21 mouse cellular contexts compared by ENCODE assay signal in genomic region chr16:30490791-30491190, GRCm38 (mm10). TPM values are rescaled to one million over a fixed set of nuclear protein-coding genes. Genes with fewer than 3 reads are reported as not detected.
A peak's percentile ranks its signal among the peaks of the same experiment; 100 is the strongest.
DNase-seq lines count a peak whose midpoint lies in the region; ATAC-seq and TF ChIP-seq lines count a peak whose summit lies in the region.
"Had no signal": no experiment of that assay in that cellular context is flagged by ENCODE, and none has a peak within 500 bp of the region (broad histone marks: within the 10 kb centered on the region; RNA-seq: fewer than 3 reads in every experiment).

No protein-coding gene starts in this region.

- no peaks in the 10 kb centered on the region for H3K27me3 ChIP-seq in kidney, embryonic 14.5 days (ENCODE audit: control insufficient read depth, insufficient read depth, low read length)
- H3K27me3 ChIP-seq in lung, postnatal 0 days (replicated peaks; ENCODE audit: insufficient read depth, low read length): peaks cover 11% of the 10 kb centered on the region; the same call in 1 of the 2 replicates
- H3K27me3 ChIP-seq in stomach, postnatal 0 days (ENCODE audit: control insufficient read depth, insufficient read depth, low read length): no peaks in the 10 kb centered on the region
- peaks cover 4% of the 10 kb centered on the region; the same call in 1 of the 2 replicates for H3K27me3 ChIP-seq in liver, embryonic 11.5 days (replicated peaks; ENCODE audit: control insufficient read depth, insufficient read depth, low read length)
- H3K27me3 ChIP-seq: CH12.LX; intestine, embryonic 15.5 days had no signal

- peak; percentile 46 for DNase-seq in adrenal gland, postnatal 14 days
- DNase-seq in adrenal gland, adult 18-20 months (ENCODE audit: low spot score in 2 of 2): no peak
- no peak for DNase-seq in kidney, adult 18-20 months
- DNase-seq in lung, postnatal 0 days (ENCODE audit: low spot score): no peak
- no peak for DNase-seq in lung, postnatal 25 days (ENCODE audit: low spot score)
- DNase-seq in stomach, postnatal 0 days (ENCODE audit: low spot score): no peak
- no peak for DNase-seq in liver, embryonic 11.5 days (ENCODE audit: low spot score)
- DNase-seq: cerebellum, adult 11 months; cerebellum, adult 9-11 months; cerebellum, postnatal 36 days; gastrocnemius, postnatal 10 days; heart, adult 2 months; heart, postnatal 14 days had no signal

- H3K27ac ChIP-seq in kidney, embryonic 14.5 days (ENCODE audit: low read depth, low read length): peak overlapping the region; percentile 30; the same call in 1 of the 2 replicates
- H3K27ac ChIP-seq in lung, postnatal 0 days (ENCODE audit: low read length): no peak overlapping the region
- no peak overlapping the region for H3K27ac ChIP-seq in stomach, postnatal 0 days (replicated peaks)
- no peak overlapping the region for H3K27ac ChIP-seq in liver, embryonic 11.5 days (ENCODE audit: low read depth, low read length)
- H3K27ac ChIP-seq: embryonic facial prominence, embryonic 10.5 days; heart, adult 2 months; heart, embryonic 15.5 days; hindbrain, embryonic 14.5 days; intestine, embryonic 15.5 days had no signal

- peak; percentile 71 for ATAC-seq in kidney, embryonic 14.5 days (ENCODE audit: low FRiP score, low TSS enrichment)
- ATAC-seq in lung, postnatal 0 days: no peak
- 0 out of 2 replicates have a peak, but pooled peaks have one; percentile 35 for ATAC-seq in stomach, postnatal 0 days (ENCODE audit: low FRiP score, low TSS enrichment)
- no peak for ATAC-seq in liver, embryonic 11.5 days (replicated peaks; ENCODE audit: low FRiP score)
- ATAC-seq: forebrain, embryonic 14.5 days had no signal

- peaks cover 12% of the 10 kb centered on the region for H3K4me1 ChIP-seq in kidney, embryonic 14.5 days (ENCODE audit: control insufficient read depth, insufficient read depth, low read length)
- 0 out of 2 replicates have a peak, but pooled peaks cover 6% of the 10 kb centered on the region for H3K4me1 ChIP-seq in lung, postnatal 0 days (ENCODE audit: insufficient read depth, low read depth, low read length)
- H3K4me1 ChIP-seq in stomach, postnatal 0 days (replicated peaks; ENCODE audit: control insufficient read depth, insufficient read depth): no peaks in the 10 kb centered on the region
- H3K4me1 ChIP-seq in liver, embryonic 11.5 days (replicated peaks; ENCODE audit: control insufficient read depth, insufficient read depth, low read length): no peaks in the 10 kb centered on the region

- TF ChIP-seq CTCF in lung, postnatal 0 days (IDR thresholded peaks at IDR 0.05): no peak
- no peak for TF ChIP-seq CTCF in stomach, postnatal 0 days (IDR thresholded peaks at IDR 0.05; ENCODE audit: low read depth)

- 41% methylated on average over 2 of the region's 2 CpGs for WGBS in kidney, embryonic 14.5 days
- 34% methylated on average over 2 of the region's 2 CpGs for WGBS in lung, postnatal 0 days
- WGBS in stomach, postnatal 0 days: 42% methylated on average over 2 of the region's 2 CpGs
- WGBS in liver, embryonic 11.5 days: 59% methylated on average over 2 of the region's 2 CpGs

- 0 out of 2 replicates have a peak, but pooled peaks have one; percentile 2 for TF ChIP-seq EP300 in lung, postnatal 0 days (IDR thresholded peaks at IDR 0.05)
- no peak for TF ChIP-seq EP300 in stomach, postnatal 0 days (optimal IDR thresholded peaks at IDR 0.05)

- no peaks in the 10 kb centered on the region for H3K36me3 ChIP-seq in kidney, embryonic 14.5 days (ENCODE audit: control insufficient read depth, insufficient read depth, low read length)
- no peaks in the 10 kb centered on the region for H3K36me3 ChIP-seq in lung, postnatal 0 days (ENCODE audit: insufficient read depth, low read length)
- H3K36me3 ChIP-seq in stomach, postnatal 0 days (ENCODE audit: control insufficient read depth, insufficient read depth, low read length): no peaks in the 10 kb centered on the region
- H3K36me3 ChIP-seq in liver, embryonic 11.5 days (ENCODE audit: control insufficient read depth, insufficient read depth, low read length): no peaks in the 10 kb centered on the region
- H3K36me3 ChIP-seq: embryonic facial prominence, embryonic 10.5 days; heart, embryonic 15.5 days; intestine, embryonic 15.5 days had no signal

- no peak overlapping the region for H3K9ac ChIP-seq in kidney, embryonic 14.5 days (ENCODE audit: low read depth, low read length)
- no peak overlapping the region for H3K9ac ChIP-seq in lung, postnatal 0 days (replicated peaks; ENCODE audit: low read depth)
- no peak overlapping the region for H3K9ac ChIP-seq in stomach, postnatal 0 days (ENCODE audit: low read length)
- H3K9ac ChIP-seq in liver, embryonic 11.5 days (ENCODE audit: low read depth, low read length): no peak overlapping the region
- H3K9ac ChIP-seq: heart, embryonic 15.5 days; hindbrain, embryonic 14.5 days; intestine, embryonic 15.5 days had no signal

- H3K4me3 ChIP-seq in kidney, embryonic 14.5 days (ENCODE audit: low read length): no peak overlapping the region
- no peak overlapping the region for H3K4me3 ChIP-seq in lung, postnatal 0 days (ENCODE audit: low read depth, low read length)
- no peak overlapping the region for H3K4me3 ChIP-seq in stomach, postnatal 0 days (ENCODE audit: low read depth, low read length)
- no peak overlapping the region for H3K4me3 ChIP-seq in liver, embryonic 11.5 days (ENCODE audit: low read depth, low read length)
- H3K4me3 ChIP-seq: embryonic facial prominence, embryonic 10.5 days; heart, adult 2 months; heart, embryonic 15.5 days; intestine, embryonic 15.5 days had no signal

- H3K9me3 ChIP-seq in kidney, embryonic 14.5 days (ENCODE audit: control insufficient read depth, low read length): no peaks in the 10 kb centered on the region
- no peaks in the 10 kb centered on the region for H3K9me3 ChIP-seq in lung, postnatal 0 days (ENCODE audit: low read length)
- no peaks in the 10 kb centered on the region for H3K9me3 ChIP-seq in stomach, postnatal 0 days (ENCODE audit: control insufficient read depth, low read length)
- no peaks in the 10 kb centered on the region for H3K9me3 ChIP-seq in liver, embryonic 11.5 days (ENCODE audit: control insufficient read depth, low read length)
- H3K9me3 ChIP-seq: embryonic facial prominence, embryonic 10.5 days; heart, embryonic 15.5 days; intestine, embryonic 15.5 days had no signal

- H3K4me2 ChIP-seq in kidney, embryonic 14.5 days (replicated peaks; ENCODE audit: low read depth, low read length): no peak overlapping the region
- H3K4me2 ChIP-seq in lung, postnatal 0 days (replicated peaks; ENCODE audit: low read depth, low read length): no peak overlapping the region
- no peak overlapping the region for H3K4me2 ChIP-seq in stomach, postnatal 0 days (replicated peaks; ENCODE audit: low read depth)
- H3K4me2 ChIP-seq in liver, embryonic 11.5 days: no peak overlapping the region
- H3K4me2 ChIP-seq: heart, embryonic 11.5 days; heart, embryonic 15.5 days; hindbrain, embryonic 14.5 days; intestine, embryonic 15.5 days had no signal

RNA-seq across cellular contexts. Expression of gene Tmem44, which starts 59.9 kb away (rescaled TPM):
- 6.0 and 9.1 TPM in 2 replicates for total RNA-seq in adrenal gland, postnatal 14 days (2021)
- total RNA-seq in adrenal gland, adult 18-20 months (2021): 1 to 10 TPM; 3.7 to 4.2 TPM
- polyA plus RNA-seq in kidney, embryonic 14.5 days (2014; fragmentation: Nextera tagmentation; extraction: Ambion mirVana): 14.1 and 15.1 TPM in 2 replicates
- 17.9 and 21.0 TPM in 2 replicates for polyA plus RNA-seq in lung, postnatal 0 days (2015; fragmentation: Nextera tagmentation; extraction: Ambion mirVana)
- 3.5 and 4.3 TPM in 2 replicates for polyA plus RNA-seq in stomach, postnatal 0 days (2015; fragmentation: Nextera tagmentation; extraction: Ambion mirVana)
- polyA plus RNA-seq in liver, embryonic 11.5 days (2014; fragmentation: Nextera tagmentation; extraction: Ambion mirVana): 3.5 and 4.1 TPM in 2 replicates

Comparison
In these comparisons a context has a peak if more than half of its experiments do, and no peak if none do; other contexts are left out.
1. ATAC-seq: peak in kidney, embryonic 14.5 days (single experiment) and stomach, postnatal 0 days (single experiment); none in lung, postnatal 0 days (single experiment) and liver, embryonic 11.5 days (single experiment).